Mouse (Mus musculus) MEL (cell line): ENCODE measurements at regions not wholly inside any gene's neighbourhood (a gene's known extent, or its start where the extent isn't known, plus 50 kb on each side); places are given as distances from the start of the nearest gene placed in this dataset.

Experiments
- DNase-seq: peaks from one replicate; pipeline ENCODE4 v3.0.0; 2011; ENCODE audit warnings: low read depth, low spot score
- H3K27ac ChIP-seq: 2 replicates; pipeline ENCODE4 v1.5.1; 2012; ENCODE audit warnings: low read depth, mild to moderate bottlenecking, control low read depth, low read length, moderate library complexity; ENCODE audit not compliant: control insufficient read depth
- H3K27me3 ChIP-seq, 2 experiments: fragments of 150-350 bp in 1 of 2; sonication (generic) in 1 of 2; 2 replicates each; pipeline ENCODE4 v1.6.1; 2012; ENCODE audit warnings: low read length in 2 of 2, mild to moderate bottlenecking in 2 of 2, improper control_type of control experiment in 1 of 2, moderate library complexity in 1 of 2; ENCODE audit not compliant: insufficient read depth in 2 of 2, control insufficient read depth in 1 of 2
- H3K36me3 ChIP-seq, 2 experiments: 2 replicates each; pipeline ENCODE4 v1.6.1; 2012 to 2014; ENCODE audit warnings: low read length in 2 of 2, improper control_type of control experiment in 1 of 2, inconsistent platforms in 1 of 2, mild to moderate bottlenecking in 1 of 2; ENCODE audit not compliant: insufficient read depth in 2 of 2, control insufficient read depth in 1 of 2
- H3K4me1 ChIP-seq, 2 experiments: fragments of 150-350 bp in 1 of 2; sonication (generic) in 1 of 2; 2 replicates each; pipeline ENCODE4 v1.6.1; 2012; ENCODE audit warnings: low read length in 2 of 2, improper control_type of control experiment in 1 of 2, mild to moderate bottlenecking in 1 of 2; ENCODE audit not compliant: insufficient read depth in 2 of 2, control insufficient read depth in 1 of 2
- H3K4me3 ChIP-seq, 2 experiments: fragments of 150-350 bp in 1 of 2; sonication (generic) in 1 of 2; 2 replicates each; pipeline ENCODE4 v1.5.1; 2012; ENCODE audit warnings: low read depth in 2 of 2, low read length in 2 of 2, mild to moderate bottlenecking in 2 of 2, moderate library complexity in 2 of 2, control low read depth in 1 of 2, improper control_type of control experiment in 1 of 2; ENCODE audit not compliant: control insufficient read depth in 1 of 2, insufficient read depth in 1 of 2
- H3K79me2 ChIP-seq: 2 replicates; pipeline ENCODE4 v1.6.1; 2012; ENCODE audit warnings: mild to moderate bottlenecking, low read length, moderate library complexity; ENCODE audit not compliant: control insufficient read depth, poor library complexity, insufficient read depth
- H3K9ac ChIP-seq: 2 replicates; pipeline ENCODE4 v1.6.1; 2012; ENCODE audit warnings: low read depth, mild to moderate bottlenecking, control low read depth, low read length, moderate library complexity; ENCODE audit not compliant: control insufficient read depth, poor library complexity, severe bottlenecking
- H3K9me3 ChIP-seq: fragments of 150-350 bp; sonication (generic); replicated peaks from 2 replicates; pipeline ENCODE4 v1.6.1; 2012; ENCODE audit warnings: mild to moderate bottlenecking, low read length, improper control_type of control experiment, moderate library complexity; ENCODE audit not compliant: insufficient read depth
- BHLHE40 ChIP-seq: IDR thresholded peaks from 2 replicates; pipeline ENCODE4 v1.6.1; 2012; ENCODE audit warnings: low read depth, mild to moderate bottlenecking, inconsistent platforms, low read length, improper control_type of control experiment, borderline replicate concordance
- CHD1 ChIP-seq: IDR thresholded peaks from 2 replicates; pipeline ENCODE4 v1.6.1; 2012; ENCODE audit warnings: low read depth, mild to moderate bottlenecking, inconsistent platforms, low read length, improper control_type of control experiment
- CHD2 ChIP-seq: IDR thresholded peaks from 2 replicates; pipeline ENCODE4 v1.6.1; 2011; ENCODE audit warnings: low read length, improper control_type of control experiment
- CTCF ChIP-seq, 3 experiments: IDR thresholded peaks in 2 of 3; conservative IDR thresholded peaks in 1 of 3; 2 replicates each; pipeline ENCODE4 v1.5.1; 2011 to 2012; ENCODE audit warnings: low read length in 3 of 3, low read depth in 2 of 3, mild to moderate bottlenecking in 2 of 3, improper control_type of control experiment in 1 of 3, inconsistent platforms in 1 of 3, mixed read lengths in 1 of 3, moderate library complexity in 1 of 3; ENCODE audit not compliant: control insufficient read depth in 1 of 3, insufficient read depth in 1 of 3, poor library complexity in 1 of 3, severe bottlenecking in 1 of 3
- E2F4 ChIP-seq: IDR thresholded peaks from 2 replicates; pipeline ENCODE4 v1.6.1; 2011; ENCODE audit warnings: low read depth, low read length, improper control_type of control experiment, borderline replicate concordance
- EP300 ChIP-seq, 2 experiments: IDR thresholded peaks; 2 replicates each; pipeline ENCODE4 v1.6.1; 2011; ENCODE audit warnings: improper control_type of control experiment in 2 of 2, low read length in 2 of 2, low read depth in 1 of 2, mild to moderate bottlenecking in 1 of 2
- ETS1 ChIP-seq: IDR thresholded peaks from 2 replicates; pipeline ENCODE4 v1.6.1; 2012; ENCODE audit warnings: low read depth, mild to moderate bottlenecking, inconsistent platforms, low read length, improper control_type of control experiment, moderate library complexity
- GABPA ChIP-seq: IDR thresholded peaks from 2 replicates; pipeline ENCODE4 v1.6.1; 2012; ENCODE audit warnings: low read depth, mild to moderate bottlenecking, inconsistent platforms, low read length, improper control_type of control experiment, moderate library complexity
- MAFK ChIP-seq: IDR thresholded peaks from 2 replicates; pipeline ENCODE4 v1.6.1; 2011; ENCODE audit warnings: low read depth, mild to moderate bottlenecking, low read length, improper control_type of control experiment, borderline replicate concordance
- MAX ChIP-seq: IDR thresholded peaks from 2 replicates; pipeline ENCODE4 v1.6.1; 2011; ENCODE audit warnings: low read length, improper control_type of control experiment
- MXI1 ChIP-seq: IDR thresholded peaks from 2 replicates; pipeline ENCODE4 v1.6.1; 2011; ENCODE audit warnings: mild to moderate bottlenecking, low read depth, low read length, improper control_type of control experiment
- POLR2AphosphoS5 ChIP-seq: IDR thresholded peaks from 2 replicates; pipeline ENCODE4 v1.6.1; 2012; ENCODE audit warnings: low read depth, borderline replicate concordance, mild to moderate bottlenecking, inconsistent platforms, low read length, moderate library complexity, mixed read lengths
- RCOR1 ChIP-seq: IDR thresholded peaks from 2 replicates; pipeline ENCODE4 v1.6.1; 2012; ENCODE audit warnings: low read depth, mild to moderate bottlenecking, inconsistent platforms, low read length, improper control_type of control experiment
- TAL1 ChIP-seq: IDR thresholded peaks from 2 replicates; pipeline ENCODE4 v1.6.1; 2012; ENCODE audit warnings: mild to moderate bottlenecking, inconsistent platforms, low read length, moderate library complexity, mixed read lengths
- USF1 ChIP-seq: IDR thresholded peaks from 2 replicates; pipeline ENCODE4 v1.6.1; 2014; ENCODE audit warnings: low read depth, mild to moderate bottlenecking, inconsistent platforms, low read length, improper control_type of control experiment, moderate library complexity
- ZC3H11A ChIP-seq: IDR thresholded peaks from 2 replicates; pipeline ENCODE4 v1.6.1; 2012; ENCODE audit warnings: low read depth, mild to moderate bottlenecking, inconsistent platforms, low read length, improper control_type of control experiment
- ZKSCAN1 ChIP-seq: IDR thresholded peaks from 2 replicates; pipeline ENCODE4 v1.6.1; 2012; ENCODE audit warnings: low read depth, mild to moderate bottlenecking, inconsistent platforms, low read length, improper control_type of control experiment, moderate library complexity

- TF ChIP-seq EP300 (IDR thresholded peaks at IDR 0.05; ENCODE audit: low read depth in 1 of 2, low read length in 2 of 2), result no peak
- TF ChIP-seq, all 39 proteins: peak for 0
Observed at GRCm38 (mm10) chr3:35404492-35405390, 349.2 kb upstream of the Atp11b start (continued).

GRCm38 (mm10) chr3:35405621-35406079, 348.3 kb upstream of the Atp11b start:
- Histone ChIP-seq H3K9me3 (no peaks in the 10 kb centered on the region), H3K4me3 (no peak overlapping the region), H3K9ac (no peak overlapping the region), H3K79me2 (no peaks in the 10 kb centered on the region), H3K27me3 (no peaks in the 10 kb centered on the region), H3K4me1 (no peaks in the 10 kb centered on the region), H3K36me3 (no peaks in the 10 kb centered on the region), H3K27ac (no peak overlapping the region)
- DNase-seq, result no peak
- no peak for TF ChIP-seq MXI1
- no peak for TF ChIP-seq POLR2AphosphoS5
- no peak for TF ChIP-seq ETS1
- TF ChIP-seq TAL1, result no peak
- no peak for TF ChIP-seq GABPA
- no peak for TF ChIP-seq BHLHE40
- no peak for TF ChIP-seq ZKSCAN1
- TF ChIP-seq MAFK, result no peak
- TF ChIP-seq CHD1, result no peak
- no peak for TF ChIP-seq RCOR1
- no peak for TF ChIP-seq CTCF (IDR thresholded peaks at IDR 0.05 in 2 of 3, conservative IDR thresholded peaks at IDR 0.05 in 1 of 3; ENCODE audit: control insufficient read depth in 1 of 3, insufficient read depth in 1 of 3, low read depth in 2 of 3, low read length in 3 of 3, poor library complexity in 1 of 3, severe bottlenecking in 1 of 3)
- TF ChIP-seq CHD2, result no peak
- no peak for TF ChIP-seq MAX
- no peak for TF ChIP-seq ZC3H11A

- H3K27me3 ChIP-seq, result no peaks in the 10 kb centered on the region; a peak in 1 of 4 replicates
- no peaks in the 10 kb centered on the region for H3K4me1 ChIP-seq
- H3K27ac ChIP-seq, result no peak overlapping the region
- H3K36me3 ChIP-seq, result no peaks in the 10 kb centered on the region
- H3K4me3 ChIP-seq, result no peak overlapping the region
- no peaks in the 10 kb centered on the region for H3K79me2 ChIP-seq
- H3K9me3 ChIP-seq, result no peaks in the 10 kb centered on the region
- TF ChIP-seq E2F4, result no peak
- no peak for TF ChIP-seq ETS1
- no peak for TF ChIP-seq CHD1
- no peak for TF ChIP-seq TAL1
- TF ChIP-seq USF1, result no peak
- DNase-seq, result no peak
- no peak overlapping the region for H3K9ac ChIP-seq
Observed at GRCm38 (mm10) chr3:35437687-35438086, 316.2 kb upstream of the Atp11b start.
